ENCODE assay signal across 21 mouse cellular contexts in the genomic region with DNA sequence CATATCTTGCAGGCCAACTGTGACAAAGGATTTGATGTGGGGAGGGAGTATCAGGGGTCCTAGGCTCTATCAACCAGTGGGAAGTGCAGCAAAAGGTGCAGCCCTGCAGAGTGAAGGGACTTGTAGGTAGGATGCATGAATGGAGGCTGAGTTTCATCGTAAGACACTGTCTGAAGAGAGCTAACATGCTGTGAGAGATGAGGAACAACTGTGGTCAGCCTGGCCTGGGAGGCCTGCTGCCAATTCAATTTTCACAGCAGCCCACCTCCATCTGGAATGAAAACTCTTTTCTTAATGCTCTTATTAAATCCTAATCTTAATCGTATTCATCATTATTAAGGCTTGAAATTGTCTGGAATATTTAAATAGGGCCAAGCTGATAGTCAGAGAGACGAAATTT.
DNase-seq lines count a peak whose midpoint lies in the region; ATAC-seq and TF ChIP-seq lines count a peak whose summit lies in the region.
"Had no signal": no experiment of that assay in that cellular context is flagged by ENCODE, and none has a peak within 500 bp of the region (broad histone marks: within the 10 kb centered on the region; RNA-seq: fewer than 3 reads in every experiment).

No protein-coding gene starts in this region.

- H3K9ac ChIP-seq in lung, postnatal 0 days (replicated peaks; ENCODE audit: low read depth), result no peak overlapping the region
- H3K9ac ChIP-seq: forebrain, embryonic 13.5 days; hindbrain, embryonic 12.5 days; hindbrain, embryonic 15.5 days had no signal

- no peak overlapping the region for H3K4me3 ChIP-seq in cerebellum, adult 2 months (replicated peaks; ENCODE audit: insufficient read depth, low read depth, low read length)
- H3K4me3 ChIP-seq in lung, postnatal 0 days (ENCODE audit: low read depth, low read length), result no peak overlapping the region
- H3K4me3 ChIP-seq in layer of hippocampus, adult 2 months, result no peak overlapping the region
- H3K4me3 ChIP-seq: forebrain, embryonic 10.5 days; forebrain, embryonic 13.5 days; gastrocnemius, adult 2 months; hindbrain, embryonic 12.5 days; hindbrain, embryonic 15.5 days had no signal

- 23% methylated on average over 3 of the region's 3 CpGs for WGBS in cerebellum, adult 2 months
- 53% methylated on average over 3 of the region's 3 CpGs for WGBS in lung, postnatal 0 days

- no peaks in the 10 kb centered on the region for H3K4me1 ChIP-seq in cerebellum, adult 2 months (ENCODE audit: control insufficient read depth, insufficient read depth, low read length)
- H3K4me1 ChIP-seq in lung, postnatal 0 days (ENCODE audit: insufficient read depth, low read depth, low read length), result no peaks in the 10 kb centered on the region
- H3K4me1 ChIP-seq: forebrain, embryonic 10.5 days; forebrain, embryonic 13.5 days; hindbrain, embryonic 12.5 days; hindbrain, embryonic 15.5 days had no signal

- no peak overlapping the region for H3K4me2 ChIP-seq in lung, postnatal 0 days (replicated peaks; ENCODE audit: low read depth, low read length)
- H3K4me2 ChIP-seq: forebrain, embryonic 13.5 days; heart, embryonic 11.5 days; hindbrain, embryonic 12.5 days; hindbrain, embryonic 15.5 days had no signal

- TF ChIP-seq POLR2A in cerebellum, adult 2 months (IDR thresholded peaks at IDR 0.05; ENCODE audit: borderline replicate concordance, insufficient read depth, low read length), result no peak

- no peak overlapping the region for H3K27ac ChIP-seq in cerebellum, adult 2 months (ENCODE audit: insufficient read depth, low read length)
- H3K27ac ChIP-seq in lung, postnatal 0 days (ENCODE audit: low read length), result no peak overlapping the region
- H3K27ac ChIP-seq in layer of hippocampus, adult 2 months, result no peak overlapping the region
- H3K27ac ChIP-seq: forebrain, embryonic 10.5 days; forebrain, embryonic 13.5 days; gastrocnemius, adult 2 months; hindbrain, embryonic 12.5 days; hindbrain, embryonic 15.5 days had no signal

- ATAC-seq in lung, postnatal 0 days, result peak; percentile 65
- ATAC-seq: activated CD4-positive, CD25-positive, alpha-beta regulatory T cell, adult 4 months; forebrain, embryonic 13.5 days; forebrain, embryonic 16.5 days had no signal

- TF ChIP-seq EP300 in lung, postnatal 0 days (IDR thresholded peaks at IDR 0.05), result no peak

- H3K27me3 ChIP-seq in cerebellum, adult 2 months (ENCODE audit: control insufficient read depth, insufficient read depth, low read length), result no peaks in the 10 kb centered on the region
- no peaks in the 10 kb centered on the region for H3K27me3 ChIP-seq in lung, postnatal 0 days (replicated peaks; ENCODE audit: insufficient read depth, low read length)
- H3K27me3 ChIP-seq: forebrain, embryonic 13.5 days; hindbrain, embryonic 12.5 days; hindbrain, embryonic 15.5 days had no signal

- peak; percentile 2 to 4 for DNase-seq in cerebellum, postnatal 10 days
- no peak for DNase-seq in cerebellum, adult 2 months
- peak; percentile 41 for DNase-seq in lung, postnatal 0 days (ENCODE audit: low spot score)
- DNase-seq in lung, adult 18-20 months, result no peak
- peak; percentile 9 for DNase-seq in lung, postnatal 36 days
- DNase-seq in layer of hippocampus, adult 2 months (ENCODE audit: low spot score in 2 of 2), result no peak
- DNase-seq: adrenal gland, postnatal 10 days; adrenal gland, postnatal 36 days; cerebellum, adult 18-20 months; cerebellum, adult 9-11 months; cerebellum, postnatal 36 days; gastrocnemius, adult 2 months; gastrocnemius, postnatal 14 days; heart, adult 11 months had no signal

- no peak for TF ChIP-seq CTCF in cerebellum, adult 2 months (IDR thresholded peaks at IDR 0.05; ENCODE audit: borderline replicate concordance, insufficient read depth, low read depth, low read length)
- TF ChIP-seq CTCF in lung, postnatal 0 days (IDR thresholded peaks at IDR 0.05), result no peak
- no peak for TF ChIP-seq CTCF in layer of hippocampus, adult 2 months (conservative IDR thresholded peaks at IDR 0.05)

- H3K36me3 ChIP-seq in lung, postnatal 0 days (ENCODE audit: insufficient read depth, low read length), result no peaks in the 10 kb centered on the region
- H3K36me3 ChIP-seq: forebrain, embryonic 10.5 days; hindbrain, embryonic 12.5 days; hindbrain, embryonic 15.5 days had no signal

- no peaks in the 10 kb centered on the region for H3K9me3 ChIP-seq in lung, postnatal 0 days (ENCODE audit: low read length)
- H3K9me3 ChIP-seq: forebrain, embryonic 10.5 days; forebrain, embryonic 13.5 days; hindbrain, embryonic 12.5 days; hindbrain, embryonic 15.5 days had no signal

Comparison
In these comparisons a context has a peak if more than half of its experiments do, and no peak if none do; other contexts are left out.
1. DNase-seq: peak in cerebellum, postnatal 10 days (2 of 2), lung, postnatal 0 days (single experiment) and lung, postnatal 36 days (single experiment); none in cerebellum, adult 2 months (0 of 2), lung, adult 18-20 months (0 of 2) and layer of hippocampus, adult 2 months (0 of 2).